Mouse (Mus musculus) heart, postnatal 10 days (tissue): Measurements from ENCODE around the gene Il11. TPM values are rescaled to one million over a fixed set of nuclear protein-coding genes. Genes with fewer than 3 reads are reported as not detected.
A peak's percentile ranks its signal among the peaks of the same experiment; 100 is the strongest.

Source experiments
- DNase-seq, 2 experiments: peaks; one replicate each; pipeline ENCODE4 v3.0.0; 2021
- intact Hi-C: fragments of 180-260 bp; cut with DNase I; formaldehyde crosslinking; loops from one replicate; pipeline ENCODE4 v1.15.1; 2025
- total RNA-seq, 2 experiments: library from RNA; stranded (reverse); gene quantifications; 2 replicates each; pipeline ENCODE4 v1.2.3; 2021

Gene Il11
- total RNA-seq, 2 experiments from 2014 or later: not detected

GRCm38 (mm10) chr7:4748321-4748720 lies 34.3 kb downstream of the Il11 start:
- intact Hi-C loops: no loop called here

GRCm38 (mm10) chr7:4747156-4747899 lies 35.3 kb downstream of the Il11 start:
- no peak for DNase-seq
- intact Hi-C loops: no loop called here

More at GRCm38 (mm10) chr7:4748321-4748720, 34.3 kb downstream of the Il11 start:
- no peak for DNase-seq

- DNase-seq: no peak
- intact Hi-C loops: no loop called here
These were observed 36.2 kb downstream of the Il11 start for GRCm38 (mm10) chr7:4746326-4746980.

GRCm38 (mm10) chr7:4744886-4745285 lies 37.8 kb downstream of the Il11 start:
- intact Hi-C loops: no loop called here
- DNase-seq: no peak

- DNase-seq: no peak
- intact Hi-C loops: no loop called here
These were observed 39.3 kb downstream of the Il11 start for GRCm38 (mm10) chr7:4743354-4743753.

- DNase-seq: no peak
- intact Hi-C loops: no loop called here
These were observed 40.2 kb downstream of the Il11 start for GRCm38 (mm10) chr7:4742482-4742819.

GRCm38 (mm10) chr7:4741672-4742481 lies 40.8 kb downstream of the Il11 start:
- intact Hi-C loops: loop anchor here (2.0 kb wide), 2 partner anchors 51 to 57 kb away; partner anchors contain the start of genes Hspbp1 and Rpl28
- no peak for DNase-seq

- intact Hi-C loops: loop anchor here (2.0 kb wide), 2 partner anchors 52 to 56 kb away; partner anchors contain the start of genes Hspbp1 and Rpl28
- peak; percentile 76 to 80 for DNase-seq
These were observed 41.5 kb downstream of the Il11 start for GRCm38 (mm10) chr7:4741151-4741550.

- DNase-seq: no peak
- intact Hi-C loops: loop anchor here (2.0 kb wide), 2 partner anchors 52 to 56 kb away; partner anchors contain the start of genes Hspbp1 and Rpl28
These were observed 42.3 kb downstream of the Il11 start for GRCm38 (mm10) chr7:4740309-4740727.

GRCm38 (mm10) chr7:4739544-4740275 lies 42.9 kb downstream of the Il11 start, which contains the start of gene Kmt5c:
Kmt5c (plus strand) TSS chr7:4740115.
- intact Hi-C loops: loop anchor here (2.0 kb wide), 2 partner anchors 53 to 55 kb away; partner anchors contain the start of genes Hspbp1 and Rpl28
- peak; percentile 99 to 100 for DNase-seq

- DNase-seq: peak in 1 of 2 experiments; percentile 11
- intact Hi-C loops: no loop called here
These were observed 43.6 kb downstream of the Il11 start for GRCm38 (mm10) chr7:4739041-4739543.

- intact Hi-C loops: no loop called here
- no peak for DNase-seq
These were observed 49.7 kb downstream of the Il11 start for GRCm38 (mm10) chr7:4732968-4733392.

- DNase-seq: no peak
- intact Hi-C loops: no loop called here
These were observed 51.6 kb downstream of the Il11 start for GRCm38 (mm10) chr7:4731090-4731489.

- intact Hi-C loops: no loop called here
- no peak for DNase-seq
These were observed 57.5 kb downstream of the Il11 start, which contains the start of gene Tmem150b for GRCm38 (mm10) chr7:4725169-4725568. Tmem150b (minus strand) TSS chr7:4725249.

GRCm38 (mm10) chr7:4724359-4724758 lies 58.3 kb downstream of the Il11 start:
- no peak for DNase-seq
- intact Hi-C loops: no loop called here

GRCm38 (mm10) chr7:4723508-4723907 lies 59.2 kb downstream of the Il11 start:
- intact Hi-C loops: no loop called here
- peak; percentile 23 to 41 for DNase-seq
